Mouse (Mus musculus): ENCODE measurements around the gene Gm4881.

The Gm4881 gene

GRCm38 (mm10) chr7:24944257-24944950 lies at the start of gene Gm4881:
Gm4881 (minus strand) TSS chr7:24944494.
- DNase-seq (ENCODE audit: inconsistent ontology term) = no peak

- no peak for DNase-seq (ENCODE audit: inconsistent ontology term)
Measured at GRCm38 (mm10) chr7:24993081-24993480, 48.8 kb upstream of the Gm4881 start.

GRCm38 (mm10) chr7:24990478-24990877 lies 46.2 kb upstream of the Gm4881 start:
- DNase-seq (ENCODE audit: inconsistent ontology term) = no peak

- no peak for DNase-seq (ENCODE audit: inconsistent ontology term)
Measured at GRCm38 (mm10) chr7:24987941-24988340, 43.6 kb upstream of the Gm4881 start.

- DNase-seq (ENCODE audit: inconsistent ontology term) = no peak
Measured at GRCm38 (mm10) chr7:24985799-24986198, 41.5 kb upstream of the Gm4881 start.

GRCm38 (mm10) chr7:24984307-24984706 lies 40.0 kb upstream of the Gm4881 start:
- no peak for DNase-seq (ENCODE audit: inconsistent ontology term)

GRCm38 (mm10) chr7:24983396-24983795 lies 39.1 kb upstream of the Gm4881 start:
- no peak for DNase-seq (ENCODE audit: inconsistent ontology term)

- no peak for DNase-seq (ENCODE audit: inconsistent ontology term)
Measured at GRCm38 (mm10) chr7:24980439-24980838, 36.1 kb upstream of the Gm4881 start.

GRCm38 (mm10) chr7:24978781-24979180 lies 34.5 kb upstream of the Gm4881 start:
- no peak for DNase-seq (ENCODE audit: inconsistent ontology term)

- peak; percentile 23 for DNase-seq (ENCODE audit: inconsistent ontology term)
Measured at GRCm38 (mm10) chr7:24974893-24975595, 30.8 kb upstream of the Gm4881 start.

- no peak for DNase-seq (ENCODE audit: inconsistent ontology term)
Measured at GRCm38 (mm10) chr7:24973902-24974301, 29.6 kb upstream of the Gm4881 start.

GRCm38 (mm10) chr7:24973208-24973607 lies 28.9 kb upstream of the Gm4881 start:
- no peak for DNase-seq (ENCODE audit: inconsistent ontology term)

- peak; percentile 92 for DNase-seq (ENCODE audit: inconsistent ontology term)
Measured at GRCm38 (mm10) chr7:24971972-24972893, 27.9 kb upstream of the Gm4881 start, which contains the start of gene Rabac1. Rabac1 (minus strand) TSS chr7:24972754.

- peak; percentile 55 for DNase-seq (ENCODE audit: inconsistent ontology term)
Measured at GRCm38 (mm10) chr7:24971261-24971971, 27.1 kb upstream of the Gm4881 start.

- DNase-seq (ENCODE audit: inconsistent ontology term) = no peak
Measured at GRCm38 (mm10) chr7:24970341-24970740, 26.0 kb upstream of the Gm4881 start.

GRCm38 (mm10) chr7:24969805-24970204 lies 25.5 kb upstream of the Gm4881 start:
- no peak for DNase-seq (ENCODE audit: inconsistent ontology term)

GRCm38 (mm10) chr7:24968463-24968862 lies 24.2 kb upstream of the Gm4881 start:
- DNase-seq (ENCODE audit: inconsistent ontology term) = no peak

- no peak for DNase-seq (ENCODE audit: inconsistent ontology term)
Measured at GRCm38 (mm10) chr7:24967966-24968365, 23.7 kb upstream of the Gm4881 start.

- peak; percentile 37 for DNase-seq (ENCODE audit: inconsistent ontology term)
Measured at GRCm38 (mm10) chr7:24964897-24965535, 20.7 kb upstream of the Gm4881 start.

GRCm38 (mm10) chr7:24964288-24964687 lies 20.0 kb upstream of the Gm4881 start:
- no peak for DNase-seq (ENCODE audit: inconsistent ontology term)

GRCm38 (mm10) chr7:24955226-24955625 lies 10.9 kb upstream of the Gm4881 start:
- DNase-seq (ENCODE audit: inconsistent ontology term) = no peak

All from Muller cell, postnatal 12 days (primary cell).